8 mouse cellular contexts compared by ENCODE assay signal in genomic region chr11:17952791-17953190, GRCm38 (mm10). TPM values are rescaled to one million over a fixed set of nuclear protein-coding genes. Genes with fewer than 3 reads are reported as not detected.
DNase-seq lines count a peak whose midpoint lies in the region; ATAC-seq and TF ChIP-seq lines count a peak whose summit lies in the region.

No protein-coding gene starts in this region.

- H3K27ac ChIP-seq in kidney, postnatal 0 days: peak overlapping the region; percentile 98
- no peak overlapping the region for H3K27ac ChIP-seq in neural tube, embryonic 12.5 days

- no peak for TF ChIP-seq CTCF in kidney, postnatal 0 days (IDR thresholded peaks at IDR 0.05; ENCODE audit: low read depth)
- no peak for TF ChIP-seq CTCF in brain, embryonic 14.5 days (IDR thresholded peaks at IDR 0.05; ENCODE audit: borderline replicate concordance, extremely low read depth, insufficient read depth, insufficient read length)

- H3K27me3 ChIP-seq in kidney, postnatal 0 days (ENCODE audit: insufficient read depth, low read length): no peaks in the 10 kb centered on the region
- no peaks in the 10 kb centered on the region for H3K27me3 ChIP-seq in neural tube, embryonic 12.5 days (replicated peaks)

- H3K36me3 ChIP-seq in kidney, postnatal 0 days (ENCODE audit: insufficient read depth, low read length): peaks cover 10% of the 10 kb centered on the region; the same call in 1 of the 2 replicates
- peaks cover 22% of the 10 kb centered on the region for H3K36me3 ChIP-seq in neural tube, embryonic 12.5 days

- TF ChIP-seq POLR2A in brain, embryonic 14.5 days (IDR thresholded peaks at IDR 0.05; ENCODE audit: borderline replicate concordance, extremely low read depth, insufficient read depth, insufficient read length, poor library complexity, severe bottlenecking): no peak

- ATAC-seq in kidney, postnatal 0 days (replicated peaks; ENCODE audit: low FRiP score, low read depth): no peak
- ATAC-seq in inflammation-experienced regulatory T-cells, adult 6 months: peak; percentile 26
- no peak for ATAC-seq in neural tube, embryonic 12.5 days (ENCODE audit: low FRiP score, low read depth)

- no peaks in the 10 kb centered on the region for H3K9me3 ChIP-seq in kidney, postnatal 0 days (replicated peaks; ENCODE audit: low read length)
- no peaks in the 10 kb centered on the region for H3K9me3 ChIP-seq in neural tube, embryonic 12.5 days

- H3K4me3 ChIP-seq in kidney, postnatal 0 days (replicated peaks; ENCODE audit: low read depth, low read length): peak overlapping the region; percentile 96
- peak overlapping the region; percentile 95 for H3K4me3 ChIP-seq in neural tube, embryonic 12.5 days

- H3K4me1 ChIP-seq in kidney, postnatal 0 days (replicated peaks; ENCODE audit: insufficient read depth, low read length): no peaks in the 10 kb centered on the region
- peaks cover 6% of the 10 kb centered on the region; the same call in 1 of the 2 replicates for H3K4me1 ChIP-seq in neural tube, embryonic 12.5 days

- 0% methylated on average over 3 of the region's 3 CpGs for WGBS in kidney, postnatal 0 days
- WGBS in neural tube, embryonic 12.5 days: 3% methylated on average over 3 of the region's 3 CpGs

- peak overlapping the region; percentile 72 for H3K4me2 ChIP-seq in kidney, postnatal 0 days (ENCODE audit: low read length)
- peak overlapping the region; percentile 68 for H3K4me2 ChIP-seq in neural tube, embryonic 12.5 days (replicated peaks)

- H3K9ac ChIP-seq in kidney, postnatal 0 days (ENCODE audit: low read depth, low read length): peak overlapping the region; percentile 98
- H3K9ac ChIP-seq in neural tube, embryonic 12.5 days: peak overlapping the region; percentile 95; the same call in 1 of the 2 replicates

- peak; percentile 18 for DNase-seq in kidney, postnatal 0 days (ENCODE audit: low spot score)
- DNase-seq in kidney, postnatal 4 days: no peak
- DNase-seq in brain, embryonic 14.5 days (ENCODE audit: low read depth): peak; percentile 45
- DNase-seq in c-Kit-positive CD71-positive TER-119-positive erythroid progenitor cells, embryonic 14.5 days (ENCODE audit: low spot score): no peak
- DNase-seq in adrenal gland, adult 18-20 months (ENCODE audit: low spot score in 2 of 2): no peak
- DNase-seq in spleen, adult 18-20 months: no peak

RNA-seq across cellular contexts. Expression of gene Etaa1, which starts 0.9 kb away (rescaled TPM):
- polyA plus RNA-seq in kidney, postnatal 0 days (2015; fragmentation: Nextera tagmentation; extraction: Ambion mirVana): 9.3 and 9.5 TPM in 2 replicates
- polyA plus RNA-seq in brain, embryonic 14.5 days (2012; rRNA removed): 7.5 TPM in 2 replicates
- polyA plus RNA-seq in inflammation-experienced regulatory T-cells, adult 6 months (2017; shearing (Covaris generic)): 1 to 10 TPM; 3.6 to 5.1 (median 5.0) TPM
- 12.3 and 13.7 TPM in 2 replicates for polyA plus RNA-seq in neural tube, embryonic 12.5 days (2016; fragmentation: Nextera tagmentation; extraction: Ambion mirVana)
- 1 to 10 TPM; 5.1 to 7.8 TPM for total RNA-seq in adrenal gland, adult 18-20 months (2021)

Comparison
In these comparisons a context has a peak if more than half of its experiments do, and no peak if none do; other contexts are left out.
1. DNase-seq: peak in kidney, postnatal 0 days (single experiment) and brain, embryonic 14.5 days (single experiment); none in kidney, postnatal 4 days (0 of 2), c-Kit-positive CD71-positive TER-119-positive erythroid progenitor cells, embryonic 14.5 days (single experiment), adrenal gland, adult 18-20 months (0 of 2) and spleen, adult 18-20 months (0 of 2).